Mouse (Mus musculus) cerebellum, postnatal 36 days (tissue): Measurements from ENCODE around the gene Tex264.
"Not testable (repeated sequence)": the region's sequence is repeated elsewhere in the genome, so short reads cannot be mapped to it uniquely, and the experiment has no call there.

Source experiments
- DNase-seq, 2 experiments: peaks; one replicate each; pipeline ENCODE4 v3.0.0; 2021 to 2022; ENCODE audit warnings: mixed read lengths in 2 of 2

The Tex264 gene

DNA sequence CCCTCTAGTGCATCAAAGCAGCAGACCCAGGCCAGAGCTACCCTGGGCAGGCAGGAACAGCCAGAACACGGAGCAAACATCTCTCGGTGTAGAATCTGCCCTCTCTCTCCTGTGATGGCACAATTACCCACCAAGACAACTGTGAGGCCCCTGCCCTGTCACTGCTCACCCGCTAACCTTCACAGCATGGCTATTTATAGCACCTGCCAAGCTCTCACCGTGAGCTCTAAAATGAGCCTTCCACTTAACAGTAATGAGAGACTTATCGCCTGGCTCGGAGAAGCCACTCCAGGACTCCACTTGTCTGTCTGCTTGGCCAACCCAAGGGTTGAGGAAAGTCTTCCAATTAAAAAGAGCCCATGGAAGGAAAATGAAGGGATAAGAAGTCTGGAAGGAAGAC lies 22.5 kb downstream of the Tex264 start:
- no peak for DNase-seq

DNA sequence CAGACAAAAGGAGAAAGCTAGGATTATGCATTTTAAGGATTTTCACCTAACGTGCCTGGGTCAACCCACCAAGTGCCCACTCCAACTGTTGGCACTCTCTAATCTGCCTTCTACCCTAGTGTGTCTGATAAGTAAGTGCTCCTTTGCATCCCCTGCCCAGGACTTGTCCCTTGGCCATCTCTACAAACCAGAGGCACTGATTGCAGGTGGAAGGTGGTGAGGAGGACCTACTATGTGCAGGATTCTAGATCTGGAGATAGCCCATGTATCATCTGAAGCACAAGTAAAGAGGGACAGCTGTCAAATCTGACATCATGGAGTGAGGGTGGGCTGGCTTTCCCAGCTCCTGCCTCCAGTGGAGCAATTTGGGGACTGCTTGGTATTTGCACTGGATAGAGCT lies 25.8 kb downstream of the Tex264 start:
- DNase-seq = no peak

DNA sequence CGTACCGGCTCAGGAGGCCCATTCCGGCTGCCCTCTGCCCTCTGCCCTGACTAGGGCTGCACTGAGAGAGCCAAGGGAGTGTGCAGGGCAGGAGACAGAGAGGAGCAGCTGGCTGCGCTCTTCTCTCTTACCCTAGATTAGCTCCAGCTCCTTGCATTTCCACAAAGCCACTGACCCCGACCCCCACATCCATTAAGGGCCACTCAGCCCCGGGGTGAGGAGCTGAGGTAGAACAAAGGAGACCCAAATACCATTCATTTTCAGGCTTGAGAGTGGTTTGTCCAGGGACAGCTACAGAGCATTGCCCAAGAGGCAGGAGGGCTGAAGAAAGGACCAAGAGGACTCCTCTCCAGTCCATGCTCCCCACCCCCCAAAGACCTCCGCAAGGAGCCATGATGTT lies 26.3 kb downstream of the Tex264 start:
- DNase-seq = no peak

DNA sequence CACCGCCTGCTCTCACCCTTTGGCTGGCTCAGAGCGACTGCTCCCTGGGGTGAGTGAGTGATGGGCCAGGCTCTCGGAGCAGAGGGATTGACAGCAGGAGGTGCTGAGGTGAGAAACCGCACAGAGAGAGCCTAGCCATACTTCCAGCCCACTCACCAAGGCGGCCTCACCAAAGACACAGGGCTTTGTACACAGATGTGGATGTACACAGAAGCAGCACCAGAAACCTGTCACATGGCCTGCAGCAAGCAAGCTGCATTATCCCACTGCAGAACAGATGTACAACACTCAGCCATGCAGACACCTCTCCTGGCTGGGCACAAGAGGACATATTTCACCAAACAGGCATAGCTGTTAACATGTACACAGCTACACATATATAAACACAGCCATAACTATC lies 28.1 kb downstream of the Tex264 start:
- no peak for DNase-seq

DNA sequence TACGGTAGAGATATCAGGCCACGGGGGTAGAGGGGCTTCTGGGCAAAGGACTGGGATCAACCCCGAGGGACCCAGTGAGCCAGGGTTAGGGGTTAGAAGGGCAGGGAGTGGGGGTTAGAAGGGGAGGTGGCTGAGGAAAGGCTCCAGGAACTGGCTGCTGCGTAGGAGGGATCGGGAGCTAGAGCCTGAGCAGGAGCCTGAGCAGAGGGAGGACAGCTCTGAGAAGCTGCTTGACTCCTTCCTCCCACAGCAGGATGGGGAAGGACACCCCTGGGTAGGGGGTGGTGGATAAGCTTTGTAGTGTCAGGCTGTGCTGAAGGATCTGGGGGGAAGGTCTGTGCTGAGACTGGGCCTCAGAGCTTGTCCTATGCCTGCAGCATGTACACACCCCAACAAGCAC lies 28.9 kb downstream of the Tex264 start:
- DNase-seq = no peak

DNA sequence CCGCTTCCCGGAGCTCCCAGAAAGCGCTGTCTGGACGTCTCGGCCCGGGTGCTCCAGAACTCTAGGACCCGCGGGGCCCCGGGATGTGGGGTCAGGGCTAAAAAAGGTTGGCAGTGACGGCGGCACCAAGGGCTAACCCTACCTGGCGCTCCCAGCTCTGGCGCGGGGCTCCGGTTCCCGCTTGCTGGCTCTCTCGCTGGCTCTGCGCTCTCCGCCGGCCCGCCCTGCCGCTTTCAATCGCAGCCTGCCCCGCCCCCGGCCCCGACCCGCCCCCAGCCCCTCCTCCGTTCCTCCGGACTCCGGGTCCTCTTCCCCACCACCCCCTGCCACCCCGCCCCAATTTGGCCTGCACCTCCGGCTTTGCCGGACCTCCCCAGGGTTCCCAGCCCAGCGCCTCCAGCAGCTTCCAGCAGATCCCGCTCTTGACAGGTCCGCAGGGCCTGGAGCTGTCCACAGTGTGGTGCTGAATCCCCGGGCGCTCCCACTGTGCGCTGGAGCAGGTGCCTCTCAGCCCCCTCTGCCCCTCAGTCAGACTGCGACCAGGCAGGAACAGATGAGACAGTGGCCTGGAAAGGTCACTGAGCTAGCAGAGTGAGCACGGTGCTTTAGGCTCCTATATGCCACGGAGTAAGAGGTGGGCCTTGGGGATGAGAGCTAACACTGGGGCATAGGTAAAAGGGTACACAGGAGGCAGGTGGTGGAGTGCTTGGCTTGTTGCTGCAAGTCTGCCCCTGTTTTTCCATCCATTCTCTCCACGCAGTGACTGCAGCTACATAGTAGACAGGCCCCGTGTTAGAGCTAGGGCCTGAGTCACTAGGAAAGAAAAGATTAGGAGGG lies 29.6 kb downstream of the Tex264 start, which contains the start of gene Grm2:
TSS of gene Grm2 (minus strand) at position 199 of the 837 bp plus-strand sequence.
- peak in 1 of 2 experiments; percentile 26 for DNase-seq

DNA sequence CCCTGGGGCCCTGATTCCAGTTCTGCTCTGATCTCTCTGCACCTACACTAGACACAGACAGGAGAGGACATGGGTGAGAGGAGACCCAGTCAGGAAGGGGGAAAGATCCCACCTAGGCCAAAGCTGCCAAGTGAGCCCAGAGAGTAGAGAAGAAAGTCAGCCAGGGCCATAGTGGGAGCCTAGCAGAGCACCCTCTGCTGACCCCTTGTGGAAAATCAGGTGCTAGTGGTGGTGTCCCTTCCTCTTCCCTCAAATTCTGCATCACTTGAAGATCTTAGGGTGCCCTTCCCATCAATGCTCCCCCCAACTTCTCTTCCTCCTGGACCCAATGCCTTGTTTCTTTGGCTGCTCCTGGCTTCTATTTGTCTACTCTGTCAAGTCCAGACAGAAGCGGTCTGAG lies 33.0 kb downstream of the Tex264 start:
- no peak for DNase-seq

DNA sequence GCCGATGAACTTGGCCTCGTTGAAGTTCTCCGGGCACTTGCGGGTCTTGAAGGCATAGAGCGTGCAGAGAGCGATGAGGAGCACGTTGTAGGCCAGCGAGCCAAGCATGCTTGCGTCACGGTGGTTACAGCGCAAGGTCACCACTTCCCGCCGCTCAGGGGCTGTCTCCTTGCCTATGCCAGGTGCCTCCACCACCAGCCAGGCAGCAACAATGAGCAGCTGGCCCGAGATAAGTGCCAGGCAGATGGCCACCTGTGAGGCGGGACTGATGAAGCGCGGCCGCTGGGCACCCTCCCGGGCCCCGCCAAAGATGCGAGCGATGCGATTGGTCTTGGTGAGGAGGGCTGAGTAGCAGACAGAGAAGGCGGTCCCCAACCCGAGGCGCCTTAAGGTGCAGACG lies 38.5 kb downstream of the Tex264 start:
- DNase-seq = no peak

DNA sequence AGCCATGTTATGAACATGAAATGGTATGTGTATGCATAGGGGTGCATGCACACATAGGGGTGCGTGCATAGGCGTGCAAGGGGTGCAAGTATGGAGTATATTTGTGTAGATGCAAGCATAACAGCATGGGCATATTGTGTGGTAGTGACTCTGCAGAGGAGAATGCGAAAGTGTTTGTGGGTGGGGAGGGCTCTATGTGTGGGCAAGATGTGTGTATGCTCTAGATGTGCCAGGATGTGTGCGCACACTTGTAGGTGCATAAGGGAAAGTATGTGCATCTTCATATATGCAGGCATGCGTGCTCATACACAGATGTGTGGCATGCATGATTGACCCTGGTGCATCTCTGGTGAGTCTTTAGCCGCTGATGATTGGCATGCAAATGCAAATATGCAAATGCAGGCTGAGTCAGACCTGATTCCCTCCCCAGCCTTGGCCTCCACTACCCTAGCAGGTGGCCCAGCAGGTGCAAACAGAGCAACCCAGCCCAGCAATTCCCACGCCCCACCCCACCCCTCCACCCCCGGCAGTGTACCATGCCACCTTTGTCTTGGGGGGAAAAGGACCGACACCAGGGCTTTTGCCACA lies 39.9 kb downstream of the Tex264 start:
- DNase-seq = no peak

DNA sequence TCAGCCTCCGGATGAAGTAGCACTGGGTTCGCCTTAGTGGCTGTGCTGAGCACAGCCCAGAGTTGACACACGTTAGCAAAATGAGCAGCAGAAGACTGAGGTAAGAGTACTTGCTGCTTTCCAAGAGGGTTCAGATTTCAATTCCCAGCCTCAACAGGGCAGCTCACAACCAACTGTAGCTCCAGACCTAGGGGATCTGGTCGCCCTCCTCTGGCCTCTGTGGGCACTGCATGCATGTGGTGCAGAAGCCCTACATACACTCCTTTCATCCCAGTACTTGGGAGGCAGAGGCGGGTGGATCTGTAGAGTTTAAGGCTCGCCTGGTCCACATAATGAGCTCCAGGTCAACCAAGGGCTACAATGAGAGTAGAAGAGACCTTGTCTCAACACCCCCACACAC lies 41.9 kb downstream of the Tex264 start:
- DNase-seq = no peak

DNA sequence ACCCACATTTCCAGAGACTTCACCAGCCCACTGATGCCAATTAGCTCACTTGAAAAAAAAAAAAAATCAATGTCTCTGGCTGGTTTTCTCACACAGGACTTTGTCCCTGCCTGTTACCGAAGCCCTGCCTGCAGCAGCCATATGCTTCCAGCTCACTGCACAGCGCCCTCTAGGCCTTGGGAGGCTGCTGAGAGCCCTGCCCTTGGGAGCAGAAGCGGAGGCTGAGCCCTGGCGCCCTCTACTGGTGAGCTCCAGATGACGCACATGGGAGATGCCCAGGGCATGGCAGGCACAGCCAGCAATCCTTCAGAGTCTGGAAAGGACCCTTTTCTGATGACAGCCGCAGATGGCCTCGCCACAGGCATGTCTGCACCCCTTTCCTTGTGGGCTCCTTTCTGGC lies 42.6 kb downstream of the Tex264 start:
- peak; percentile 71 to 75 for DNase-seq

DNA sequence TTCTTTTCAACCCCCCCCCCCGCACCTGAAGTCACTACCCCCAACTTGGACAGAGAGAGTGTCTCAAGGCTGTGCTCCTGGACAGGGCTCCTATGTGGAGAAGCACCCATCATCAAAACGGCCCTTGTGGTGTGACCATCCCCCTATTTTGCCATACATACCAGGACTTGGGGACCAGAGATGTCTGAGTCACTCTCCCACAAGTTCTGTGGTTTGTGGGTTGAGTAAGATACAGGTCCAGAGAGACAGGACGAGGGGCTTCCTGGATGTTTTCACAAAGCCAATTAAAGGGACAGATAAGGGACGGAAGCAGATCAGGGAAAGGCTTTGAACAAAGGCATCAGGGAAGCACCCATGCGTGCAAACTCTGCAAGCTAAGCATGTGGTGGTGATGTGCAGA lies 44.4 kb downstream of the Tex264 start:
- no peak for DNase-seq

DNA sequence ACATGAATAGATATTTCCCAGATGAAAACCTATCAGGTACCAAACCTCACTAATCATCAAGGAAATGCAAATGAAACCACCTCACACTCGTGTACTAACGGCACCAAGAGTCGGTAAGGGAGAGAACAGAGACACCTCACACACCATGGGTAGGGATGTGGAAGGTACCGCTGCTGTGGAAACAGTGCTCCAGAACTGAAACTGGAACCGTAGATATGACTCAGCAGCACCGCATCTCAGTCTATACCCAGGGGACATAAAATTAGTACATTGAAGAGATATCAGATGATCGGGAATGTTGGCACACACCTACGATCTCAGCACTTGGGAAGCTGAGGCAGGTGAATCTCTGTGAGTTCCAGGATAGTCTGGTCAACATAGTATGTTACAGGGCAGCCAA lies 47.6 kb downstream of the Tex264 start:
- DNase-seq = no peak

DNA sequence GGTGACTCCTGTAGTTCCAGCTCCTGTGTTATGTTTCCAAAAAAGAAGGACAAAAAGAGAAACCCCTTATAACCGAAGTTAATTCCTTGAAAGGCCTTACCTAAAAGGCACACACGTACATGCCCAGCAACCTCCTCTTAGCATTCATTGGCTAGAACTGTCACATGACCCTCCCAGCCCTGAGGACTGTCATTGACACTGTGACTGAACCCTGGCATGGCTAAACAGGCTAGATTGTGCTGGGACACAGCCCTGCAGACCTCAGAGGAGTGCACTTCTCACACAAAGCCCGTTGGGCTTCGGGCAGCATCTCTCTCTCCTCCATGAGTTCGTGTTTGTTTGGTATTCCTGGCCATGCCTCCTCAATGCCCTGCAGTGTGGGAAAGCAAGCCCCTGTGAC lies 53.5 kb downstream of the Tex264 start:
- DNase-seq = no peak

DNA sequence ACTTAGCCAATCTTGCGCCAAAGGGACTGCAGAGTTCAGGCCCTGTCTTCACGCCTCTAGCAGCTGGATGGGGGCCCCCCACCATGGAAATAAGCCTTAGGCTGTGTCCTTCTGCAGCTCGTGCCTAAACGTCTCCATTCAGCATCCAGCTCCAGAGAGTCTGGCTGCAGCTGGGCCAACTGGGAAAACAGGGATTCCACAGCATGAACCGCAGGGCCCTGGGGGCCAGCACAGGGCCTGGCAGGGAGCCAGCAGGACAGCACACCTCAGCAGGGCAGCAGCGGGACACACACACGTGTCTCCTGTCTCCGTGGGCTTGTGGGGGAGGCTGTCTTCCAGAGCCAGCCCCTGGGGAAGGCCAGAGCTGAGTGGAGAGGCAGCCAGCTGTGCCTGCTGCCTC lies 57.9 kb downstream of the Tex264 start:
- not testable (repeated sequence) for DNase-seq

DNA sequence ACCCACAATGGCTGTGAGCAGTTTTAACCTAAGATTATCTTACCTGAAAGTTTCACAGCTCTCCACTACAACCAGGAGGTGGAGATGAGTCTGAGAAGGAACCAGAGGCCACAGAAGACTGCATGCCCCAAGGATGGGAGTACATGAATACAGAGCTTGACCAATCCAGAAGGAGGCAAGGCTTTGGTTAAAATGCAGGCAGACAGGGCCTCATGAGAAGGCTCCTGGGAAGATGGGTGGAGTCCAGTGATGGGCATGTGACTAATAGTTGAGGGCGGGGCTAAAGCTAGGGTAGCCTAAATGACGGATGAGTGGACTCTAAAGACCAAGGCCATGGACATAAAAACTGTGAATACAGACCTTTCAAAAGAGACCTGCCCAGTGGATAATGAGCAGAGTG lies 59.4 kb downstream of the Tex264 start, which contains the start of gene Iqcf6:
TSS of gene Iqcf6 (plus strand) at position 301 of the 400 bp plus-strand sequence.
- DNase-seq = no peak

DNA sequence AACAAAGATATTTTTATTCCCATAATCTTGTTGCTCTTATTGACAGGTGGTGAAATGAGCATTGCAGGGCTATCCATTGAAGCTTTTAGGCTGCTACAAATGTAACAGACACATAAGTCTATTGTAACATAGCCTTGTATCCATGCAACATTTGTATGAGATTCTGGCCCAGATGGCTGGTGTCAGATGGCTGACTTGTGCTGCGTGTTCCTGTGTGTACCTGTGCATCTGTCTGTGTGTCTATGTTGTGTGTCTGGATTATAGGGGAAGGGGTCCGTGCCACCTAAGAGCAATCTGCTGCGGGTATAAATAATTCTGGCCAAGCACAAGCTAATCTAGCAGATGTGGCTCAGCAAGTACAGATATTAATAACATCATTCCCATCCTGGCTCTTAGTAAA lies 68.2 kb downstream of the Tex264 start:
- DNase-seq = no peak

DNA sequence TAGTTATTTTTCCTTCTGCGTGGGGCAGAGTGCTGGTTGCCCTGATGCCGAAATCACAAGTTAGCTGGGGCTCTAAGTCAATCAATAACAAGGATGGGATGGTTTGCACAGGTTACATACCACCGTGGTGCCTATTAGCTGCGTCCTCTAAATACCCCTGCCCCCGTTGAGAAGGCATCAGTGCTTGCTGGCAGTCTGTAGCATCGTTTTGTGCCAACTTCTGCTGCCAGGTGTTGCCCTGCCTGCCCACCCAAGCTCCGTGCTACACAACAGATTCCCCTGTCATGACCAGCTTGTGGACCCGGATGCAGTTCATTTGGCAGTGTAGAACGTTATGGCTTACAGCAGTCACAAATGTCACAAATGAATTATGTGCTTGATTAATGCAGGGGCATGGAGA lies 69.4 kb downstream of the Tex264 start:
- no peak for DNase-seq

DNA sequence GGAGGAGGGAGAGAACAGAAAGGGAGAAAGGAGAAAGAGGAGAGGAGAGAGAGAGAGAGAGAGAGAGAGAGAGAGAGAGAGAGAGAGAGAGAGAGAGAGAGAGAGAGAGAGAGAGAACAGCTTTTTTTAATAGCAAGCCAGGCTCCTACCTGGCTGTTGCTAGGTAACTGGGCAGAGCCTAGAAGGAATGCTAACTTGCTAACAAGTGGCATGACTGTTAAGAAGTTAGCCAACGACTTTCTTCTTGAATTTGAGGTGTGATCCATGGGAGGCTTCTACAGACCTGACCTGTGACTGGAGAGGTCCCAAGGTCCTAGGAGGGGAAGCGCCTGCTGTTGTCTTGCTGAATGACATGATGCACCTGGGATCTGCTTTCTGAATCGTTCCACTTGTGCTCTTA lies 71.1 kb downstream of the Tex264 start:
- no peak for DNase-seq

DNA sequence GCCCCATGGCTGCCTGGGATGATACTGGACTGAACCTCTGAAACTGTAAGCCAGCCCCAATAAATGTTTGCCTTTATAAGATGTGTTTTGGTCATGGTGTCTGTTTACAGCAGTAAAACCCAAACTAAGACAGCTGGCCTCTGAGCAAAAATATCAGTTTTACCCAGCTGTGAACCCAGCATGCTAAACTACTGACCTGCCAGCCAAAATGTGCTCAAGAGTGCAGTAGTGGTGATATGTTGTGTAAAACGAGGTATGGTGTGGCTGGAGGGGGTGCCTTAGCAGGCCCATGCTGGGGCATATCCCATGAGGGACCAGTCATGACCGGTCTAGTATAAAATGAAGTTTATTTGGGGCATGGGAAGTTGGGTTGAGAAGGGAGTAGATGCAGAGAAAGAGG lies 71.8 kb downstream of the Tex264 start:
- no peak for DNase-seq

DNA sequence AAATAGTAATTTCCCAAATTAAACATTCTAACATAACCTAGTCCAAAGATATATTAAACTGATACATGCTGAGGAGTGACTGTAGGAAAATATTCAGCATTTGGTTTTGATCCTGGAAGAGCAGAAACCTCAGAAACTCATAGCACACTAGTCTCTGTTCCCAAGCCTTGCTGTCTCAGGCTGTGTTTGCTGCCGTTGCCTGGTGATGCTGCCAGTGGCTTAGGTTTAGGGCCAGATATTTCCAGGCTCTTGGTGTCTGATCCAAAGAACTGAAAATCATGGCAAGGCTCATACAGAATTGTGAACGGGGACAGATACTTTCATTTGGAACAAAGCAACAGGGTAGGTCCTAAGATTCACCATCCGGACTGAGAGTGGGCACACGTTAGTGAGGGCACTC lies 75.0 kb downstream of the Tex264 start:
- DNase-seq = no peak
